Mouse (Mus musculus): ENCODE results near the gene Olfr325. TPM values are rescaled to one million over a fixed set of nuclear protein-coding genes. Genes with fewer than 3 reads are reported as not detected.

Gene Olfr325
- polyA plus RNA-seq, 1 experiment = not detected

- TF ChIP-seq CTCF (IDR thresholded peaks at IDR 0.05; ENCODE audit: borderline replicate concordance, insufficient read depth, low read depth, low read length) (no peak), POLR2A (IDR thresholded peaks at IDR 0.05; ENCODE audit: borderline replicate concordance, insufficient read depth, low read length) (no peak)
- Histone ChIP-seq H3K27me3 (ENCODE audit: control insufficient read depth, insufficient read depth, low read length) (no peaks in the 10 kb centered on the region), H3K4me3 (replicated peaks; ENCODE audit: insufficient read depth, low read depth, low read length) (no peak within 1 kb of the TSS), H3K27ac (ENCODE audit: insufficient read depth, low read length) (no peak within 1 kb of the TSS), H3K4me1 (ENCODE audit: control insufficient read depth, insufficient read depth, low read length) (no peaks in the 10 kb centered on the region; the same call in 1 of the 2 replicates)
- 79% methylated on average over 6 of the region's 6 CpGs for WGBS
- no peak for DNase-seq
Measured at GRCm38 (mm10) chr11:58594814-58595213, 17.3 kb downstream of the Olfr325 start, which contains the start of gene Olfr324. Olfr324 (plus strand) TSS chr11:58595114.

GRCm38 (mm10) chr11:58597837-58598236 is 20.3 kb downstream of the Olfr325 start:
- no peaks in the 10 kb centered on the region for H3K27me3 ChIP-seq (ENCODE audit: control insufficient read depth, insufficient read depth, low read length)
- H3K4me3 ChIP-seq (replicated peaks; ENCODE audit: insufficient read depth, low read depth, low read length) = no peak overlapping the region
- H3K4me1 ChIP-seq (ENCODE audit: control insufficient read depth, insufficient read depth, low read length) = no peaks in the 10 kb centered on the region; the same call in 1 of the 2 replicates
- H3K27ac ChIP-seq (ENCODE audit: insufficient read depth, low read length) = no peak overlapping the region
- TF ChIP-seq CTCF (IDR thresholded peaks at IDR 0.05; ENCODE audit: borderline replicate concordance, insufficient read depth, low read depth, low read length) (no peak), POLR2A (IDR thresholded peaks at IDR 0.05; ENCODE audit: borderline replicate concordance, insufficient read depth, low read length) (no peak)
- no peak for DNase-seq
- WGBS = 74% methylated on average over 13 of the region's 13 CpGs

GRCm38 (mm10) chr11:58602062-58602461 is 24.5 kb downstream of the Olfr325 start:
- Histone ChIP-seq H3K4me1 (ENCODE audit: control insufficient read depth, insufficient read depth, low read length) (no peaks in the 10 kb centered on the region), H3K27me3 (ENCODE audit: control insufficient read depth, insufficient read depth, low read length) (no peaks in the 10 kb centered on the region), H3K4me3 (replicated peaks; ENCODE audit: insufficient read depth, low read depth, low read length) (no peak overlapping the region), H3K27ac (ENCODE audit: insufficient read depth, low read length) (no peak overlapping the region)
- DNase-seq = no peak
- TF ChIP-seq POLR2A (IDR thresholded peaks at IDR 0.05; ENCODE audit: borderline replicate concordance, insufficient read depth, low read length) (no peak), CTCF (IDR thresholded peaks at IDR 0.05; ENCODE audit: borderline replicate concordance, insufficient read depth, low read depth, low read length) (no peak)

GRCm38 (mm10) chr11:58602800-58603560 is 25.4 kb downstream of the Olfr325 start:
- no peaks in the 10 kb centered on the region for H3K27me3 ChIP-seq (ENCODE audit: control insufficient read depth, insufficient read depth, low read length)
- WGBS = 79% methylated on average over 6 of the region's 6 CpGs
- no peaks in the 10 kb centered on the region for H3K4me1 ChIP-seq (ENCODE audit: control insufficient read depth, insufficient read depth, low read length)
- TF ChIP-seq POLR2A (IDR thresholded peaks at IDR 0.05; ENCODE audit: borderline replicate concordance, insufficient read depth, low read length) (no peak), CTCF (IDR thresholded peaks at IDR 0.05; ENCODE audit: borderline replicate concordance, insufficient read depth, low read depth, low read length) (no peak)
- H3K27ac ChIP-seq (ENCODE audit: insufficient read depth, low read length) = no peak overlapping the region
- H3K4me3 ChIP-seq (replicated peaks; ENCODE audit: insufficient read depth, low read depth, low read length) = no peak overlapping the region
- DNase-seq = no peak

- DNase-seq = no peak
- no peaks in the 10 kb centered on the region for H3K4me1 ChIP-seq (ENCODE audit: control insufficient read depth, insufficient read depth, low read length)
- H3K27me3 ChIP-seq (ENCODE audit: control insufficient read depth, insufficient read depth, low read length) = no peaks in the 10 kb centered on the region
- no peak overlapping the region for H3K4me3 ChIP-seq (replicated peaks; ENCODE audit: insufficient read depth, low read depth, low read length)
- 70% methylated on average over 2 of the region's 2 CpGs for WGBS
- TF ChIP-seq POLR2A (IDR thresholded peaks at IDR 0.05; ENCODE audit: borderline replicate concordance, insufficient read depth, low read length) (no peak), CTCF (IDR thresholded peaks at IDR 0.05; ENCODE audit: borderline replicate concordance, insufficient read depth, low read depth, low read length) (no peak)
- H3K27ac ChIP-seq (ENCODE audit: insufficient read depth, low read length) = no peak overlapping the region
Measured at GRCm38 (mm10) chr11:58604688-58605087, 27.2 kb downstream of the Olfr325 start.

- TF ChIP-seq CTCF (IDR thresholded peaks at IDR 0.05; ENCODE audit: borderline replicate concordance, insufficient read depth, low read depth, low read length) = no peak
- TF ChIP-seq POLR2A (IDR thresholded peaks at IDR 0.05; ENCODE audit: borderline replicate concordance, insufficient read depth, low read length) = no peak
- 83% methylated on average over 3 of the region's 3 CpGs for WGBS
- no peak for DNase-seq
Measured at GRCm38 (mm10) chr11:58605228-58605627, 27.7 kb downstream of the Olfr325 start.

DNA sequence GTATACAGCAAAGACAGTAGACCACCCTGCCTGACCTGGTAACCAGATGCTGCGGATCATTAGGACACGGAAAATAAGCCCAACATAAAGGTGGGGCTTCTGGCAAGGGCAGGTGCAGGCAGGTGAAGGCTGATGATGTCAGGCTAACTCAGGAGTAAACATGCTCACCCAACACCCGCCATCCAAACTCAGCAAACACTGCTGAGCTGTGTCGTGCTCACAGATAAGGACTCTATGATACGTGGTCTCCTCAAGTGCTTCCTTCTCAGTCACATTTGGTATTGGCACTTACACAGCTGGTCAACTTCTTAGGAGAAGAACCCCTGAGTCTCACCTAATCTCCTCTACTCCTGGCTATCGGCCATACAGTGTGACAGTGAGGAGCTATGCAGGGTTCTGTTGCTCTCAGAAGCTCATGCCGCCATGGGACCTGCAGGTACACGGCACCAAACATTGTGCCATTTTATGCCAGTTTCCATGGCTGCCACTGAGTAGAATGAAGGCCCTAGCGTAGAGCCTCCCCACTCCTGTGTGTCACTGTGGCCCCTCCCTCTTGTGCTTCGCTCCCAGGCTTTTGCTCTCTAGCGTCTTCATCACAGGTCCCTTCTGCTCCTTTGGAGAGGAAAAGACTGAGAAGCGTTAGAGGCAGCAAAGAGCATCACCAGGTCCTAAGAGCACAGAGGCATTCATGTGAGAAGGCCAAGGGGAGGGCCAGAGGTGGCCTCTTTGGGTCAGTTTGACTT is 28.8 kb downstream of the Olfr325 start:
- WGBS = 84% methylated on average over 12 of the region's 12 CpGs
- TF ChIP-seq CTCF (IDR thresholded peaks at IDR 0.05; ENCODE audit: borderline replicate concordance, insufficient read depth, low read depth, low read length) = no peak
- no peak for TF ChIP-seq POLR2A (IDR thresholded peaks at IDR 0.05; ENCODE audit: borderline replicate concordance, insufficient read depth, low read length)
- no peaks in the 10 kb centered on the region for H3K4me1 ChIP-seq (ENCODE audit: control insufficient read depth, insufficient read depth, low read length)
- H3K4me3 ChIP-seq (replicated peaks; ENCODE audit: insufficient read depth, low read depth, low read length) = no peak overlapping the region
- no peak overlapping the region for H3K27ac ChIP-seq (ENCODE audit: insufficient read depth, low read length)
- DNase-seq = no peak
- no peaks in the 10 kb centered on the region for H3K27me3 ChIP-seq (ENCODE audit: control insufficient read depth, insufficient read depth, low read length)

More at GRCm38 (mm10) chr11:58605228-58605627, 27.7 kb downstream of the Olfr325 start:
- no peak overlapping the region for H3K27ac ChIP-seq (ENCODE audit: insufficient read depth, low read length)
- no peaks in the 10 kb centered on the region for H3K4me1 ChIP-seq (ENCODE audit: control insufficient read depth, insufficient read depth, low read length)
- no peaks in the 10 kb centered on the region for H3K27me3 ChIP-seq (ENCODE audit: control insufficient read depth, insufficient read depth, low read length)
- H3K4me3 ChIP-seq (replicated peaks; ENCODE audit: insufficient read depth, low read depth, low read length) = no peak overlapping the region

All from cerebellum, adult 2 months (tissue).